Mouse (Mus musculus) lung, embryonic 14.5 days (tissue): Measurements from ENCODE around the gene Dpy19l3. TPM values are rescaled to one million over a fixed set of nuclear protein-coding genes. Genes with fewer than 3 reads are reported as not detected.
A peak's percentile ranks its signal among the peaks of the same experiment; 100 is the strongest.

ENCODE experiments used
- ATAC-seq: fragments of 200-750 bp; cut with Nextera tagmentation; 2 replicates; pipeline ENCODE4 v1.8.0; 2017; ENCODE audit warnings: mild to moderate bottlenecking, moderate TSS enrichment, moderate library complexity; ENCODE audit not compliant: insufficient read depth
- DNase-seq: peaks from one replicate; pipeline ENCODE4 v3.0.0-alpha.2; 2015
- H3K27ac ChIP-seq: fragments of 300-500 bp; sonication (generic); 2 replicates; pipeline ENCODE4 v1.5.1; 2014; ENCODE audit warnings: low read depth, mild to moderate bottlenecking, moderate library complexity
- H3K27me3 ChIP-seq: fragments of 300-500 bp; sonication (generic); 2 replicates; pipeline ENCODE4 v1.6.1; 2014; ENCODE audit warnings: low read length, control low read depth; ENCODE audit not compliant: insufficient read depth
- H3K36me3 ChIP-seq: fragments of 300-500 bp; sonication (generic); 2 replicates; pipeline ENCODE4 v1.6.1; 2014; ENCODE audit warnings: control low read depth; ENCODE audit not compliant: insufficient read depth
- H3K4me1 ChIP-seq: fragments of 300-500 bp; sonication (generic); 2 replicates; pipeline ENCODE4 v1.6.1; 2014; ENCODE audit warnings: antibody characterized with exemption, control low read depth; ENCODE audit not compliant: insufficient read depth
- H3K4me2 ChIP-seq: fragments of 300-500 bp; sonication (generic); 2 replicates; pipeline ENCODE4 v1.6.1; 2014; ENCODE audit warnings: mild to moderate bottlenecking
- H3K4me3 ChIP-seq: fragments of 300-500 bp; sonication (generic); 2 replicates; pipeline ENCODE4 v1.5.1; 2014; ENCODE audit warnings: low read depth, low read length
- H3K9ac ChIP-seq: fragments of 300-500 bp; sonication (generic); 2 replicates; pipeline ENCODE4 v1.6.1; 2014
- H3K9me3 ChIP-seq: fragments of 300-500 bp; sonication (generic); 2 replicates; pipeline ENCODE4 v1.6.1; 2016; ENCODE audit warnings: low read depth, low read length, control low read depth
- CTCF ChIP-seq: IDR thresholded peaks from 2 replicates; pipeline ENCODE4 v1.5.1; 2016; ENCODE audit warnings: antibody characterized with exemption, low read depth
- WGBS: fragments of 180-500 bp; shearing (Covaris S2); extraction: QIAGEN DNeasy Blood & Tissue Kit; methylation state at CpG from one replicate; pipeline ENCODE4 v1.1.7; 2014; 5-methylcytosine and 5-hydroxymethylcytosine counted together
- polyA plus RNA-seq: library from polyadenylated mRNA; unstranded; fragments of >200 nt; fragmentation: Nextera tagmentation; extraction: Ambion mirVana; gene quantifications from 2 replicates; pipeline ENCODE4 v1.2.1, GENCODE M21; 2014

Dpy19l3 gene
- polyA plus RNA-seq, 1 experiment from 2014 or later, result 36.1 TPM

DNA sequence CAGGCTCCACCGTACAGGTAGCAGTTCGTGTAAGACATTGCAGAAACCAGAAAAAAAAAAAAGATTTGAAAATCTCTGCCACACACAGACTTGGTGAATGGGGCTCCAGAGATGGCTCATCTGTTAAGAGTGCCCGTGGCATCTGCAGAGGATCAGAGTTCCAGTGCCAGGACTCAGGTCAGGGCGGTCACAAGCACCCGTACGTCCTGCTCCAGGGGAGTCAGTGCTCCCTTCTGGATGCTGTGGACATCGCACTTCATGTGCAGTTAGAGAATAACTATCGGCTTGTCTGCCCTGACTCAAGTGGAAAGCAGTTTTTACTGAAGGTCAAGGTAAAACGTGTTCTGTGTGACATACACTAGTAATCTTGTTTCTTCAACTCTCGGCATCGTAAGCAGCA is 10.2 kb upstream of the Dpy19l3 start:
- Histone ChIP-seq H3K4me2 (no peak overlapping the region), H3K27ac (no peak overlapping the region), H3K4me1 (no peaks in the 10 kb centered on the region), H3K4me3 (no peak overlapping the region), H3K27me3 (no peaks in the 10 kb centered on the region), H3K36me3 (no peaks in the 10 kb centered on the region), H3K9ac (no peak overlapping the region), H3K9me3 (no peaks in the 10 kb centered on the region)
- TF ChIP-seq CTCF, result no peak
- DNase-seq (no peak), ATAC-seq (no peak)
- WGBS, result 86% methylated on average over 11 of the region's 11 CpGs

DNA sequence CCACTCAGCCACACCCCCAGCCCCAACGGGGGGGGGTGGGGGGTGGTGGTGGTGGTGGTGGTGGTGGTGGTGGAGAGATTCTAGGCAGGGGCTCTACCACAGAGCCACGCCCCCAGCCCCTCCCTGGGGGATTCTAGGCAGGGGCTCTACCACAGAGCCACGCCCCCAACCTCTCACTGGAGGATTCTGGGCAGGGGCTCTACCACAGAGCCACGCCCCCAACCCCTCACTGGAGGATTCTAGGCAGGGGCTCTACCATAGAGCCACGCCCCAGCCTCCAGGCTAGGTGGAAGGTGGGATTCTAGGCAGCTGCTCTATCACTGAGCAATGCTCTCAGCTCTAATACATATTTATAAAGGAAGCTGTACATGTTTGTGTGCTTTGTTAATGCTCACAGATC is 7.5 kb upstream of the Dpy19l3 start:
- WGBS, result 55% methylated on average over 5 of the region's 5 CpGs
- Histone ChIP-seq H3K36me3 (no peaks in the 10 kb centered on the region), H3K9ac (no peak overlapping the region), H3K27ac (no peak overlapping the region), H3K9me3 (no peaks in the 10 kb centered on the region), H3K4me3 (no peak overlapping the region), H3K4me2 (no peak overlapping the region), H3K27me3 (no peaks in the 10 kb centered on the region), H3K4me1 (no peaks in the 10 kb centered on the region)
- TF ChIP-seq CTCF, result no peak
- no peak for ATAC-seq
- DNase-seq, result no peak

DNA sequence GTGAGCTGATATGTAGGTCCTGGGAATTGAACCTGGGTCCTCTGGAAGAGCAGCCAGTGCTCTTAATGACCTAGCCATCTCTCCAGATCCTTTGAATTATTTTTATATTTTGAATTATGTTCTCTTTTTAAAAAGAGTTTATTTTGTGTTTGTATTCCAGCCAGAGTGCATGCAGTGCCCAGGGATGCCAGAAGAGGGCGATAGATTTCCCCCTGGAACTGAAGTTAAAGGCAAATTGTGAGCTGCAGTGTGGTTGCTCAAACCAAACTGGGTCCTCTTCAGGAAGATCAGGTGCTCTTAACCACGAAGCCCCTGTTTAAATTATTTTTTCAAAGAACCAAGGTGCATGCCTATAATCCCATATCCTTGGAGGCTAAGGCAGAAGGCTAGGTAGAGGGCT is 5.3 kb upstream of the Dpy19l3 start:
- Histone ChIP-seq H3K27me3 (no peaks in the 10 kb centered on the region), H3K4me3 (no peak overlapping the region), H3K9ac (no peak overlapping the region), H3K27ac (no peak overlapping the region), H3K4me2 (no peak overlapping the region), H3K9me3 (no peaks in the 10 kb centered on the region), H3K4me1 (0 out of 2 replicates have a peak, but pooled peaks cover 3% of the 10 kb centered on the region), H3K36me3 (no peaks in the 10 kb centered on the region)
- peak; percentile 47 for DNase-seq
- 13% methylated on average over 2 of the region's 2 CpGs for WGBS
- ATAC-seq, result no peak
- peak; percentile 63 for TF ChIP-seq CTCF

DNA sequence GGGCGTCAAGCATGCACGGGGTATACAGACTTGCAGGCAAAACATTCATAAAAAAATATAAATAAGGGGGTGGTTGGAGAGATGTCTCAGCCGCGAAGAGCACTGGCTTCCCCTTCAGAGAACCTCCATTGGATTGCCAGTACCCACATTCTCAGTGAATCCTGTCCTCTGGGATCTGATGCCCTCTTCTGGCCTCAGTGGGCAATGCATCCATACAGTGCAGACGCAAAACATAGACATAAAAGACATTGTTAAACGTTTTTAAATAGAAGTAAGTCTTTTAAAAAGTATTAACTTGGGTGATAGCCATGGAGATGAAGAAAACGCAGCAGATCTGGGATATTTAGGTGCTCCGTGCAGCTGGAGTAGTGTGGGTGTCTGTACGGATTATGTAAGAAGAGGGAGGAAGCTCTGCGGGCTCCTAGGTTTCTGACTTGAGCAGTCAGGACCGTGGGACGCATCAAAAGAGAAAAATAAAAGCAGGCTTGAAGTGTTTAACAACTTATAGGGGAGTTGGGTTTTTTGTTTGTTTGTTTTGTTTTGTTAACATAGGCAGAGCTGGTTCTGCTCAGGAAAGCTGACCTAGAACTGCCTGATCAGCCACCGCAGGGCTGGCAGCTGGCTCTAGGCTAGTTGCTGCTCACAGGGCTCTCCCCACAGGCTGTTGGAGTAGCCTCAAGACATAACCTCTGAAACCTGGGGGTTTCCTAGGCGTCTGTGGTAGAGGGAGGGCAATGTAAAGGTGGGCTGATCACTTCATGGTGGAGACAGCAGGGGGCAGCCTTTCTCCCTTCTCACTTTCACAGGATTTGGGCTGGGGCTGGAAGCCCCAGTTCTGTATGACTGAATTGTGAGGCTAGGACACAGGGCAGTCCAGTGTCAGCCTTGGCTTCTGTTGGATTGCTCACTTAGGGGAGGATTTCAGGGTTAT is 2.5 kb upstream of the Dpy19l3 start:
- no peaks in the 10 kb centered on the region for H3K36me3 ChIP-seq
- H3K4me1 ChIP-seq, result 0 out of 2 replicates have a peak, but pooled peaks cover 6% of the 10 kb centered on the region
- no peaks in the 10 kb centered on the region for H3K27me3 ChIP-seq
- DNase-seq, result peak; percentile 39
- peak; percentile 61 for TF ChIP-seq CTCF
- H3K27ac ChIP-seq, result no peak overlapping the region
- ATAC-seq, result no peak
- no peaks in the 10 kb centered on the region for H3K9me3 ChIP-seq
- H3K4me2 ChIP-seq, result no peak overlapping the region
- no peak overlapping the region for H3K4me3 ChIP-seq
- 38% methylated on average over 14 of the region's 14 CpGs for whole genome bisulfite sequencing
- no peak overlapping the region for H3K9ac ChIP-seq

DNA sequence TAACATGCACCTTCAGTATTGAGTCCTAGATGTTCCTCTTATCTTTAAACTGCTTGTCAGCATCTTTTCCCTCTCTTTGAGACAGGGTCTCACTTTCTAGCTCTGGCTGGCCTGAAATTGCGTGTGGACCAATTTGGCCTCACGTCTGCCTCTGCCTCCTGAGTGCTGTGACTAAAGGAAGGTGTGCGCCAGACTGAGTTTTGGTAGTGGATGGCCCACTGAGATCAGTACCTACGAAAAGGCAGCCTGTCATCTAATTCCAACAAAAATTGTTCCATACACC is 573 bp upstream of the Dpy19l3 start:
- ATAC-seq, result no peak
- WGBS, result 58% methylated on average over 4 of the region's 4 CpGs
- peak overlapping the region; percentile 90 for H3K4me2 ChIP-seq
- no peaks in the 10 kb centered on the region for H3K27me3 ChIP-seq
- H3K4me1 ChIP-seq, result 0 out of 2 replicates have a peak, but pooled peaks cover 6% of the 10 kb centered on the region
- peak overlapping the region; percentile 37; the same call in 1 of the 2 replicates for H3K27ac ChIP-seq
- H3K9me3 ChIP-seq, result no peaks in the 10 kb centered on the region
- H3K9ac ChIP-seq, result peak overlapping the region; percentile 65
- TF ChIP-seq CTCF, result no peak
- DNase-seq, result no peak
- H3K36me3 ChIP-seq, result peaks cover 11% of the 10 kb centered on the region; the same call in 1 of the 2 replicates
- H3K4me3 ChIP-seq, result peak overlapping the region; percentile 77

DNA sequence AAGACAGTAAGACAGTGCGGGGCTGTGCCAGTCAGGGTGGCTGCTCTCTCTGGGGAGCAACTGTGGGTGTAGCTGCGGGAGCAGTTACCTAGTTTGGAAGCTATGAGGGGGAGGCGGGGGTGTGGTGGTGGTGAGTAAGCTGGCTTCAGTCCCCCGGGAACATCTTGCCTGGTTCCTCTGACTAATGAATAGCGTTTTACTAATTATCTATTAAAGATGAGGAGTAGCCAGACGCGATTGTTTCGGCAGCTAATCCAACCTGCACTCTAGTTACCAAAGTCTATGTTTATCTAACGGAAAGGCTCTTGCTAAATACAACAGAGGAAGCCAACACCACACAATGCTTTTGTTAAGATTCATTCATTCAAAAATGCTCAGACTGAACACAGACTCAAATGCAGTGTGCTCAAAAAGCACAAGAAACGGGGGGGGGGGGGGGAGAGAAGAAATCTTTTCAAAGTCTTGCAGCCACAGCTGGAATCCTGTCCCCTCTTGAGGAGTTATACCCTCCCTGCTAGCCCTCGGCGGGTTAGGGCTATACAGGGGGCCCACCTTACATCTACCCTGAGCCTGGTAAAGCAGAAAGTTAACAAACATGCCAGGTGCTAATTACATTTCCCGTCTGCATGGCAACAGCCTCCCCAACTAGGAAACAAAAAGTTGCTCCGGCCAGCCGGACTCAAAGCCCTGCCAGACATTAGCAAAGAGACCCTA is 778 bp downstream of the Dpy19l3 start:
- Histone ChIP-seq H3K27me3 (no peaks in the 10 kb centered on the region), H3K4me2 (peak overlapping the region; percentile 90), H3K27ac (no peak overlapping the region), H3K9me3 (no peaks in the 10 kb centered on the region), H3K4me3 (peak overlapping the region; percentile 77), H3K9ac (peak overlapping the region; percentile 65), H3K36me3 (peaks cover 25% of the 10 kb centered on the region), H3K4me1 (0 out of 2 replicates have a peak, but pooled peaks cover 6% of the 10 kb centered on the region)
- no peak for TF ChIP-seq CTCF
- WGBS, result 4% methylated on average over 15 of the region's 15 CpGs
- peak; percentile 39; the same call in 1 of the 2 replicates for ATAC-seq
- peak; percentile 6 for DNase-seq

DNA sequence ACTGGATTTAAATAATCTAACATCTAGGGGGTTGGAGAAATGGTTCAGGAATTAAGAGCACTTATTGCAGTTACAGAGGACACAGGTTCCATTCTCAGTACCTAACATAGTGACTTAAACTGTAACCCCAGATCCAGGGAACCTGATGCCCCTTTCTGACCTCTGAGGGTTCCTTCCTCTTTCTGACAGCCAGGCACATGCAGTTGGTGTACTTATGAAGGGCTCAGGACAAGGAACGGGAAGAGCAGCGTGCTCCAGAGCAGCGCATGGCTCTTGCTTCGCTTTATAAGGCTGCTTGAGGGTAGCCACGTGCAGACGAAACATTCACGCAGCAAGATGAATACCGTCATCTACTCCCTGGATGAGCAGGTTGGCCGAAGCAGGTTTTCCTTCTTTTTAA is 3.4 kb downstream of the Dpy19l3 start:
- Histone ChIP-seq H3K4me3 (no peak overlapping the region), H3K27ac (no peak overlapping the region), H3K36me3 (peaks cover 50% of the 10 kb centered on the region), H3K4me1 (0 out of 2 replicates have a peak, but pooled peaks cover 6% of the 10 kb centered on the region), H3K4me2 (no peak overlapping the region), H3K27me3 (no peaks in the 10 kb centered on the region), H3K9ac (no peak overlapping the region), H3K9me3 (no peaks in the 10 kb centered on the region)
- no peak for TF ChIP-seq CTCF
- ATAC-seq (no peak), DNase-seq (no peak)
- 93% methylated on average over 9 of the region's 9 CpGs for whole genome bisulfite sequencing
